Mouse (Mus musculus) 416B (cell line): ENCODE results near the gene Grin2b.

Experiments
- DNase-seq: peaks from one replicate; pipeline ENCODE4 v3.0.0; 2011; ENCODE audit warnings: low read depth

The Grin2b gene

GRCm38 (mm10) chr6:135798202-135798992, 374.9 kb downstream of the Grin2b start:
- DNase-seq, result no peak

GRCm38 (mm10) chr6:135797371-135798033, 375.8 kb downstream of the Grin2b start:
- DNase-seq, result no peak

GRCm38 (mm10) chr6:135796911-135797310, 376.4 kb downstream of the Grin2b start:
- DNase-seq, result no peak

GRCm38 (mm10) chr6:135791412-135791811, 381.9 kb downstream of the Grin2b start:
- no peak for DNase-seq

GRCm38 (mm10) chr6:135789603-135790170, 383.6 kb downstream of the Grin2b start:
- DNase-seq, result no peak

GRCm38 (mm10) chr6:135774670-135775069, 398.6 kb downstream of the Grin2b start:
- no peak for DNase-seq

GRCm38 (mm10) chr6:135767572-135767971, 405.7 kb downstream of the Grin2b start:
- DNase-seq, result peak; percentile 49

GRCm38 (mm10) chr6:135758735-135759134, 414.6 kb downstream of the Grin2b start:
- no peak for DNase-seq

- no peak for DNase-seq
Observed at GRCm38 (mm10) chr6:135756075-135756474, 417.2 kb downstream of the Grin2b start.

- DNase-seq, result peak; percentile 44
Observed at GRCm38 (mm10) chr6:135748412-135749076, 424.8 kb downstream of the Grin2b start.

GRCm38 (mm10) chr6:135745606-135746005, 427.7 kb downstream of the Grin2b start:
- DNase-seq, result no peak

GRCm38 (mm10) chr6:135734227-135734732, 439.0 kb downstream of the Grin2b start:
- DNase-seq, result no peak

GRCm38 (mm10) chr6:135727106-135727505, 446.2 kb downstream of the Grin2b start:
- no peak for DNase-seq

- DNase-seq, result no peak
Observed at GRCm38 (mm10) chr6:135721706-135722105, 451.6 kb downstream of the Grin2b start.

GRCm38 (mm10) chr6:135714906-135715305, 458.4 kb downstream of the Grin2b start:
- DNase-seq, result no peak

- no peak for DNase-seq
Observed at GRCm38 (mm10) chr6:135714236-135714635, 459.1 kb downstream of the Grin2b start.

GRCm38 (mm10) chr6:135713716-135714115, 459.6 kb downstream of the Grin2b start:
- no peak for DNase-seq

- DNase-seq, result peak; percentile 19
Observed at GRCm38 (mm10) chr6:135706850-135707522, 466.3 kb downstream of the Grin2b start.

- no peak for DNase-seq
Observed at GRCm38 (mm10) chr6:135703655-135704054, 469.7 kb downstream of the Grin2b start.

- DNase-seq, result no peak
Observed at GRCm38 (mm10) chr6:135701361-135701760, 471.9 kb downstream of the Grin2b start.

GRCm38 (mm10) chr6:135700717-135701345, 472.5 kb downstream of the Grin2b start:
- peak; percentile 17 for DNase-seq
